Mouse (Mus musculus) ES-Bruce4 (cell line): ENCODE data around the gene Zmym2. TPM values are rescaled to one million over a fixed set of nuclear protein-coding genes. Genes with fewer than 3 reads are reported as not detected.
"Not testable (repeated sequence)": the region's sequence is repeated elsewhere in the genome, so short reads cannot be mapped to it uniquely, and the experiment has no call there.

ENCODE experiments used
- H3K27ac ChIP-seq: 2 replicates; pipeline ENCODE4 v1.5.1; 2012; ENCODE audit warnings: low read length, inconsistent platforms; ENCODE audit not compliant: insufficient read depth
- H3K27me3 ChIP-seq: 2 replicates; pipeline ENCODE4 v1.6.1; 2012; ENCODE audit warnings: mild to moderate bottlenecking, low read length, inconsistent platforms; ENCODE audit not compliant: control insufficient read depth, poor library complexity, insufficient read depth, severe bottlenecking
- H3K36me3 ChIP-seq: 2 replicates; pipeline ENCODE4 v1.6.1; 2012; ENCODE audit warnings: inconsistent platforms, mild to moderate bottlenecking, low read length, moderate library complexity; ENCODE audit not compliant: control insufficient read depth, poor library complexity, insufficient read depth, severe bottlenecking
- H3K4me1 ChIP-seq: one replicate; pipeline ENCODE4 v1.8.1; 2011; ENCODE audit warnings: low read length; ENCODE audit not compliant: control insufficient read depth, insufficient read depth
- H3K4me3 ChIP-seq: 2 replicates; pipeline ENCODE4 v1.5.1; 2011; ENCODE audit warnings: low read depth, mild to moderate bottlenecking, low read length
- H3K9ac ChIP-seq: 2 replicates; pipeline ENCODE4 v1.6.1; 2012; ENCODE audit warnings: low read depth, mild to moderate bottlenecking, inconsistent platforms; ENCODE audit not compliant: poor library complexity, severe bottlenecking
- H3K9me3 ChIP-seq: replicated peaks from 2 replicates; pipeline ENCODE4 v1.6.1; 2012; ENCODE audit warnings: mild to moderate bottlenecking, low read length, inconsistent platforms; ENCODE audit not compliant: control insufficient read depth, poor library complexity, insufficient read depth, severe bottlenecking
- CTCF ChIP-seq: IDR thresholded peaks from one replicate; pipeline ENCODE4 v1.8.1; 2011; ENCODE audit warnings: low read depth, low read length
- EP300 ChIP-seq: IDR thresholded peaks from 2 replicates; pipeline ENCODE4 v1.6.1; 2011; ENCODE audit warnings: low read depth, low read length; ENCODE audit not compliant: insufficient read depth
- POLR2A ChIP-seq: IDR thresholded peaks from one replicate; pipeline ENCODE4 v1.8.1; 2011; ENCODE audit warnings: low read length; ENCODE audit not compliant: insufficient read depth
- polyA plus RNA-seq: library from polyadenylated mRNA; stranded (reverse); fragments of >200 nt; gene quantifications from 2 replicates; pipeline ENCODE4 v1.2.4, GENCODE M21; 2011; ENCODE audit warnings: low read depth; ENCODE audit not compliant: missing spikeins, insufficient read depth, insufficient read length

Gene Zmym2
- polyA plus RNA-seq, 1 experiment, result 147 TPM

- Histone ChIP-seq H3K27me3 (no peaks in the 10 kb centered on the region), H3K36me3 (peaks cover 7% of the 10 kb centered on the region; the same call in 1 of the 2 replicates), H3K4me3 (peak overlapping the region; percentile 68), H3K9me3 (no peaks in the 10 kb centered on the region), H3K9ac (peak overlapping the region; percentile 94), H3K4me1 (peaks cover 1% of the 10 kb centered on the region), H3K27ac (no peak overlapping the region)
- TF ChIP-seq CTCF, result peak; percentile 1
- no peak for TF ChIP-seq EP300
- no peak for TF ChIP-seq POLR2A
Measured at GRCm38 (mm10) chr14:56885308-56885771, 1.1 kb upstream of the Zmym2 start.

GRCm38 (mm10) chr14:56885986-56886593 is 363 bp upstream of the Zmym2 start:
- not testable (repeated sequence) for H3K27me3 ChIP-seq, H3K4me1 ChIP-seq, H3K27ac ChIP-seq, H3K9me3 ChIP-seq
- Histone ChIP-seq H3K36me3 (peaks cover 12% of the 10 kb centered on the region), H3K4me3 (peak overlapping the region; percentile 72), H3K9ac (peak overlapping the region; percentile 94)

GRCm38 (mm10) chr14:56887514-56887880 is 1.0 kb downstream of the Zmym2 start:
- H3K9me3 ChIP-seq, result no peaks in the 10 kb centered on the region
- TF ChIP-seq EP300, result no peak
- TF ChIP-seq CTCF, result no peak
- no peak for TF ChIP-seq POLR2A

GRCm38 (mm10) chr14:56887887-56888286 is 1.4 kb downstream of the Zmym2 start:
- peaks cover 16% of the 10 kb centered on the region for H3K36me3 ChIP-seq
- H3K9ac ChIP-seq, result peak overlapping the region; percentile 88
- H3K9me3 ChIP-seq, result no peaks in the 10 kb centered on the region
- TF ChIP-seq POLR2A, result no peak
- TF ChIP-seq EP300, result no peak
- TF ChIP-seq CTCF, result peak; percentile 66
- peaks cover 1% of the 10 kb centered on the region for H3K4me1 ChIP-seq
- H3K27me3 ChIP-seq, result no peaks in the 10 kb centered on the region
- H3K27ac ChIP-seq, result no peak overlapping the region
- peak overlapping the region; percentile 99 for H3K4me3 ChIP-seq

More at GRCm38 (mm10) chr14:56887514-56887880, 1.0 kb downstream of the Zmym2 start:
- Histone ChIP-seq H3K9ac (peak overlapping the region; percentile 88), H3K4me3 (peak overlapping the region; percentile 99), H3K36me3 (peaks cover 14% of the 10 kb centered on the region), H3K27ac (peak overlapping the region; percentile 71), H3K27me3 (no peaks in the 10 kb centered on the region), H3K4me1 (peaks cover 1% of the 10 kb centered on the region)

DNA sequence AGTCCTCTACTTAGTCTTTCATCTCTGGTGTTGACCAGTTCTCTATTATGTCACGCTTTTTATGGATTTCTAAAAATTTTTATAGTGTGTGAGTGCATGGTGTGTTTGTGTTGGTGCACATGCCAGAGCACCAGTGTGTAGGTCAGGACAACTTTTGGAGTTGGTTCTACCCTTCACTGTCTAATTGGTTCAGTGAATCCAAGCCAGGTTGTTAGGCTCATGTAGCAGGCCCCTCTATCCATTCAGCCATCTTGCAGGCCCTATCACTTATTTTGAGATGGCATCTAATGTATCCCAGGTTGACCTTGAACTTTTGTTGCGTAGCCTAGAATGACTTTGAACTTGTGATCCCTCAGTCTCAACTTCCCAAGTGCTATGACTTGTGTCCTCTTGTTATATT is 2.0 kb downstream of the Zmym2 start:
- H3K9me3 ChIP-seq, result no peaks in the 10 kb centered on the region
- no peak overlapping the region for H3K9ac ChIP-seq
- H3K36me3 ChIP-seq, result peaks cover 21% of the 10 kb centered on the region
- no peak overlapping the region for H3K4me3 ChIP-seq
- TF ChIP-seq CTCF (no peak), EP300 (no peak), POLR2A (no peak)
- H3K27ac ChIP-seq, result no peak overlapping the region
- H3K27me3 ChIP-seq, result no peaks in the 10 kb centered on the region
- H3K4me1 ChIP-seq, result peaks cover 1% of the 10 kb centered on the region

GRCm38 (mm10) chr14:56894417-56894816 is 8.0 kb downstream of the Zmym2 start:
- peaks cover 17% of the 10 kb centered on the region for H3K36me3 ChIP-seq
- no peak overlapping the region for H3K4me3 ChIP-seq
- TF ChIP-seq EP300 (no peak), CTCF (no peak), POLR2A (no peak)
- no peaks in the 10 kb centered on the region for H3K27me3 ChIP-seq
- H3K27ac ChIP-seq, result no peak overlapping the region
- no peak overlapping the region for H3K9ac ChIP-seq
- H3K9me3 ChIP-seq, result no peaks in the 10 kb centered on the region
- H3K4me1 ChIP-seq, result peaks cover 3% of the 10 kb centered on the region
